21 mouse cellular contexts compared by ENCODE assay signal in genomic region chr2:169503598-169503958, GRCm38 (mm10).
DNase-seq lines count a peak whose midpoint lies in the region; ATAC-seq lines count a peak whose summit lies in the region.
"Had no signal": no experiment of that assay in that cellular context is flagged by ENCODE, and none has a peak within 500 bp of the region (broad histone marks: within the 10 kb centered on the region; RNA-seq: fewer than 3 reads in every experiment).

No protein-coding gene starts in this region.

- peak; percentile 80 for ATAC-seq in kidney, embryonic 16.5 days (ENCODE audit: low FRiP score, low TSS enrichment)
- ATAC-seq in lung, embryonic 16.5 days (ENCODE audit: low read depth) = peak; percentile 36; the same call in 1 of the 2 replicates
- ATAC-seq: CD4-positive, CD25-positive, alpha-beta regulatory T cell, adult 4 months; forebrain, embryonic 13.5 days; forebrain, postnatal 0 days had no signal

- DNase-seq in heart, adult 11 months = peak; percentile 81
- no peak for DNase-seq in heart, embryonic 10.5 days (ENCODE audit: low spot score)
- no peak for DNase-seq in kidney, adult 8-10 months
- DNase-seq in lung, postnatal 4 days = no peak
- peak; percentile 50 for DNase-seq in retina, postnatal 1 day
- no peak for DNase-seq in retina, embryonic 14.5 days (ENCODE audit: low spot score)
- DNase-seq: adrenal gland, adult 8-10 months; adrenal gland, postnatal 36 days; B cell, adult 2 months; cerebellum, adult 2 months; cerebellum, postnatal 10 days; forebrain, postnatal 0 days; gastrocnemius, postnatal 14 days; heart, postnatal 36 days had no signal

- H3K4me3 ChIP-seq in heart, embryonic 10.5 days = no peak overlapping the region
- no peak overlapping the region for H3K4me3 ChIP-seq in kidney, embryonic 16.5 days (ENCODE audit: low read length)
- H3K4me3 ChIP-seq in lung, embryonic 16.5 days (ENCODE audit: low read length) = no peak overlapping the region
- H3K4me3 ChIP-seq: embryonic facial prominence, embryonic 10.5 days; forebrain, embryonic 13.5 days; heart, embryonic 13.5 days had no signal

- H3K27me3 ChIP-seq in heart, embryonic 10.5 days (ENCODE audit: insufficient read depth, poor library complexity, severe bottlenecking) = no peaks in the 10 kb centered on the region
- H3K27me3 ChIP-seq in kidney, embryonic 16.5 days (ENCODE audit: insufficient read depth, low read length) = no peaks in the 10 kb centered on the region
- H3K27me3 ChIP-seq in lung, embryonic 16.5 days (ENCODE audit: control insufficient read depth, insufficient read depth, low read depth, low read length) = no peaks in the 10 kb centered on the region
- H3K27me3 ChIP-seq: forebrain, embryonic 13.5 days; heart, embryonic 13.5 days had no signal

- 77% methylated on average over 6 of the region's 6 CpGs for WGBS in heart, embryonic 10.5 days
- WGBS in kidney, embryonic 16.5 days = 41% methylated on average over 6 of the region's 6 CpGs
- WGBS in lung, embryonic 16.5 days = 46% methylated on average over 6 of the region's 6 CpGs

- no peaks in the 10 kb centered on the region for H3K36me3 ChIP-seq in heart, embryonic 10.5 days
- no peaks in the 10 kb centered on the region for H3K36me3 ChIP-seq in kidney, embryonic 16.5 days (ENCODE audit: insufficient read depth, low read length)
- no peaks in the 10 kb centered on the region for H3K36me3 ChIP-seq in lung, embryonic 16.5 days (ENCODE audit: control insufficient read depth, insufficient read depth, low read length)
- H3K36me3 ChIP-seq: embryonic facial prominence, embryonic 10.5 days; G1E; heart, embryonic 13.5 days had no signal

- no peak overlapping the region for H3K27ac ChIP-seq in heart, embryonic 10.5 days
- H3K27ac ChIP-seq in kidney, embryonic 16.5 days (ENCODE audit: low read length) = 0 out of 2 replicates have a peak overlapping the region, but pooled peaks have one; percentile 2
- H3K27ac ChIP-seq in lung, embryonic 16.5 days (ENCODE audit: low read length) = no peak overlapping the region
- H3K27ac ChIP-seq: embryonic facial prominence, embryonic 10.5 days; forebrain, embryonic 13.5 days; heart, embryonic 13.5 days had no signal

- H3K9me3 ChIP-seq in heart, embryonic 10.5 days = no peaks in the 10 kb centered on the region
- no peaks in the 10 kb centered on the region for H3K9me3 ChIP-seq in kidney, embryonic 16.5 days (ENCODE audit: low read length)
- H3K9me3 ChIP-seq in lung, embryonic 16.5 days (ENCODE audit: control insufficient read depth, low read length) = no peaks in the 10 kb centered on the region
- H3K9me3 ChIP-seq: embryonic facial prominence, embryonic 10.5 days; forebrain, embryonic 13.5 days; heart, embryonic 13.5 days had no signal

- H3K4me2 ChIP-seq in kidney, embryonic 16.5 days (replicated peaks; ENCODE audit: low read depth, low read length) = no peak overlapping the region
- no peak overlapping the region for H3K4me2 ChIP-seq in lung, embryonic 16.5 days (ENCODE audit: low read depth, low read length)
- H3K4me2 ChIP-seq: forebrain, embryonic 13.5 days; heart, embryonic 13.5 days had no signal

- H3K9ac ChIP-seq in kidney, embryonic 16.5 days (replicated peaks; ENCODE audit: low read length) = no peak overlapping the region
- no peak overlapping the region for H3K9ac ChIP-seq in lung, embryonic 16.5 days (ENCODE audit: low read length)
- H3K9ac ChIP-seq: forebrain, embryonic 13.5 days; forebrain, postnatal 0 days; heart, embryonic 13.5 days had no signal

- no peaks in the 10 kb centered on the region for H3K4me1 ChIP-seq in heart, embryonic 10.5 days
- H3K4me1 ChIP-seq in kidney, embryonic 16.5 days (ENCODE audit: insufficient read depth, low read length) = peaks cover 16% of the 10 kb centered on the region
- H3K4me1 ChIP-seq in lung, embryonic 16.5 days (replicated peaks; ENCODE audit: control insufficient read depth, insufficient read depth, low read length) = no peaks in the 10 kb centered on the region; the same call in 1 of the 2 replicates
- H3K4me1 ChIP-seq: heart, embryonic 13.5 days had no signal

Comparison
In these comparisons a context has a peak if more than half of its experiments do, and no peak if none do; other contexts are left out.
1. DNase-seq: peak in heart, adult 11 months (single experiment) and retina, postnatal 1 day (single experiment); none in heart, embryonic 10.5 days (single experiment), kidney, adult 8-10 months (0 of 2), lung, postnatal 4 days (0 of 2) and retina, embryonic 14.5 days (single experiment).